Mouse (Mus musculus): Measurements from ENCODE around the gene Lrp5. TPM values are rescaled to one million over a fixed set of nuclear protein-coding genes. Genes with fewer than 3 reads are reported as not detected.

Lrp5 gene
- polyA plus RNA-seq, 1 experiment = 3.1 TPM

DNA sequence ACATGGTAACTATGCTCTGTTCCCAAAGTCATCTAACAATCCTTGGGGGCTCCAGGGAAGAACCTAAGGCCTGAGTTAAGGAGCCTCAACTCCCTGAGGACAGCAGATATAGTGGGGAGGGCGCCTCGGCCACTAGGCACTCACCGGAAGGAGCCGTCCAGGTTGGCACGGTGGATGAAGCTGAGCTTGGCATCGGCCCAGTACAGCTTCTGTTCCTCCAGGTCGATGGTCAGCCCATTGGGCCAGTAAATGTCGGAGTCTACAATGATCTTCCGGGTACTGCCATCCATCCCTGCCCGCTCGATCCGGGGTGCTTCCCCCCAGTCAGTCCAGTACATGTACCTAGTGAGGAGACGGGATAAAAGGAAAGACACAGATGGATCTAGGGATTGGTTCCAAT is 34.4 kb downstream of the Lrp5 start:
- no peak overlapping the region for H3K27ac ChIP-seq (ENCODE audit: insufficient read depth, low read length)
- peaks cover 6% of the 10 kb centered on the region for H3K4me1 ChIP-seq (ENCODE audit: control insufficient read depth, insufficient read depth, low read length)
- TF ChIP-seq POLR2A (IDR thresholded peaks at IDR 0.05; ENCODE audit: extremely low read depth, insufficient read depth, low read length) (no peak), CTCF (IDR thresholded peaks at IDR 0.05; ENCODE audit: extremely low read depth, insufficient read depth, low read length) (no peak)
- no peak overlapping the region for H3K4me3 ChIP-seq (ENCODE audit: insufficient read depth, low read length)

DNA sequence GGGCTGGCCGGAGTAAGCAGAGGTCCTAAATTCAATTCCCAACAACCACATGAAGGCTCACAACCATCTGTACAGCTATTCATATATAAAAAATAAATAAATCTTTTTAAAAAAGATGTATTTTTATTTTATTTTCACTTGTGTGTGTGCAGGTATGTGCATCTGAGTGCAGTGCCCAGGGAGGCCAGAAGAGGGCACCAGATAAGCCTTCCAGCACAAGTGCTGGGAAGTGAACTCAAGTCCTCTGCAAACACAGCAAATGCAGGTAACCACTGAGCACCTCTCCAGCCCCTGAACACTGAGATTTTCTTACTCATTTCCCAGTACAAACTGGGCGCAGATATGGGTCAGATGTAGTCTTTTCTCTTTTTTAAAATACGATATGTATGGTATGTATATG is 35.1 kb downstream of the Lrp5 start:
- Histone ChIP-seq H3K27ac (ENCODE audit: insufficient read depth, low read length) (no peak overlapping the region), H3K4me1 (ENCODE audit: control insufficient read depth, insufficient read depth, low read length) (peaks cover 6% of the 10 kb centered on the region), H3K4me3 (ENCODE audit: insufficient read depth, low read length) (no peak overlapping the region)
- TF ChIP-seq CTCF (IDR thresholded peaks at IDR 0.05; ENCODE audit: extremely low read depth, insufficient read depth, low read length) (no peak), POLR2A (IDR thresholded peaks at IDR 0.05; ENCODE audit: extremely low read depth, insufficient read depth, low read length) (no peak)

DNA sequence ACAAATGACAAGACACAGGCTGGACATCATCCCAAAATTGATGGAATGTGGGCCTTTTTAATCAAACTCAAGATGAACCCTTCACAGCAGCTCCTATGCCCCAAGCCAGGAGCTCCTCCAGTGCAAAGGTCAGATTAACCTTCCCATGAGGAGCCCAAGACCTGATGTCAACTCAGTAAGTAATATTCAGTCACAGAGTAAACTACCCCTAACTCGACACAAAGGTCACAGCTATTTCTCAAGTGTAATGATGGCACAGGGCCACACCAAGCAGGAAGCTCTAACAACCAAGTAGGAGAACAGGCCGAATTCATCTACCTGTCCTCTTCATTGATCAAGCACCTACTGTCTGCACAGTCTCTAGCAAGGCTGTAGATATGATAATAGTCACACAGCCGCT is 35.9 kb downstream of the Lrp5 start:
- Histone ChIP-seq H3K27ac (ENCODE audit: insufficient read depth, low read length) (no peak overlapping the region), H3K4me3 (ENCODE audit: insufficient read depth, low read length) (no peak overlapping the region), H3K4me1 (ENCODE audit: control insufficient read depth, insufficient read depth, low read length) (peaks cover 6% of the 10 kb centered on the region)
- TF ChIP-seq POLR2A (IDR thresholded peaks at IDR 0.05; ENCODE audit: extremely low read depth, insufficient read depth, low read length) (no peak), CTCF (IDR thresholded peaks at IDR 0.05; ENCODE audit: extremely low read depth, insufficient read depth, low read length) (no peak)

DNA sequence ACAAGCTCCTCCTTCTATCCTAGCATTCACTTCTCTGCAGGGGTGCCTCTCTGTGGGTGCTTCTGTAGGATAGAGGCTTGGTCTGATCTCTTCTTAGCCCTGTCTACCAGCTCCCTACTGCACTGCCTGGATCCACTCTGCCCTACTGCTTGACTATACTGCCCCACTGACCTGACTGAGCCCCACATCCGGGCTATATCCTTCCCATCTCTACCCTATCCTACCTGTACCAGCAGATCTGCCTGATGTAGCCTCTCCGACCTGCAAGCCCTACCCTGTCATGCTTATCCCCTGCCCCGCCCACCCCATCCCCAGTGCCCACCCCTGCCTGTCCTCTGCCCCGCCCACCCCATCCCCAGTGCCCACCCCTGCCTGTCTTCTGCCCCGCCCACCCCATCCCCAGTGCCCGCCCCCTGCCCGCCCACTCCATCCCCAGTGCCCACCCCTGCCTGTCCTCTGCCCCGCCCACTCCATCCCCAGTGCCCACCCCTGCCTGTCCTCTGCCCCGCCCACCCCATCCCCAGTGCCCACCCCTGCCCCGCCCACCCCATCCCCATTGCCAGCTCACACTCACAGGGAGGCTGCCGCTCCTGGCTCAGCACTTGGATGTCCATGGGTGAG is 37.4 kb downstream of the Lrp5 start:
- Histone ChIP-seq H3K4me1 (ENCODE audit: control insufficient read depth, insufficient read depth, low read length) (peaks cover 6% of the 10 kb centered on the region), H3K4me3 (ENCODE audit: insufficient read depth, low read length) (no peak overlapping the region), H3K27ac (ENCODE audit: insufficient read depth, low read length) (no peak overlapping the region)
- no peak for TF ChIP-seq POLR2A (IDR thresholded peaks at IDR 0.05; ENCODE audit: extremely low read depth, insufficient read depth, low read length)
- no peak for TF ChIP-seq CTCF (IDR thresholded peaks at IDR 0.05; ENCODE audit: extremely low read depth, insufficient read depth, low read length)

DNA sequence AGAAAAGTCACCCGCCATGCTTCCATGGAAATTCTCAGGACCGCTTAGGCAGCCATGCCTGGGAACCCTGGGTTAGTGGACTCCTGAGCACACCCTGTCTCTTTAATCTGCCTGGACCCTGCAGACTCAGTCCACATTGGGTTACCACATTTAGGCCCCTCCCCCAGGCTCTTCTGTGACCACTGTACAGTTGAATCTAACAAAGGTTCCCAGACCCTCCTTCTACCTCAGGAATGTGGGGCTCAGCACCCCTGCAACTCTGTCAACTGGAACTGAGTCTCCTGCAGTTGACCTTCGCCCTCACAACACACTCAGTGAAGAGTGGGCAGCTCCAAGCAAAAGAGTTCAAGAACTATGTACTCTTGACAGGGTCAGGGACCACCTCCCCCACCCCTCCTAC is 38.4 kb downstream of the Lrp5 start:
- TF ChIP-seq CTCF (IDR thresholded peaks at IDR 0.05; ENCODE audit: extremely low read depth, insufficient read depth, low read length) = no peak
- no peak for TF ChIP-seq POLR2A (IDR thresholded peaks at IDR 0.05; ENCODE audit: extremely low read depth, insufficient read depth, low read length)
- Histone ChIP-seq H3K27ac (ENCODE audit: insufficient read depth, low read length) (no peak overlapping the region), H3K4me1 (ENCODE audit: control insufficient read depth, insufficient read depth, low read length) (peaks cover 2% of the 10 kb centered on the region; the same call in 1 of the 2 replicates), H3K4me3 (ENCODE audit: insufficient read depth, low read length) (no peak overlapping the region)

DNA sequence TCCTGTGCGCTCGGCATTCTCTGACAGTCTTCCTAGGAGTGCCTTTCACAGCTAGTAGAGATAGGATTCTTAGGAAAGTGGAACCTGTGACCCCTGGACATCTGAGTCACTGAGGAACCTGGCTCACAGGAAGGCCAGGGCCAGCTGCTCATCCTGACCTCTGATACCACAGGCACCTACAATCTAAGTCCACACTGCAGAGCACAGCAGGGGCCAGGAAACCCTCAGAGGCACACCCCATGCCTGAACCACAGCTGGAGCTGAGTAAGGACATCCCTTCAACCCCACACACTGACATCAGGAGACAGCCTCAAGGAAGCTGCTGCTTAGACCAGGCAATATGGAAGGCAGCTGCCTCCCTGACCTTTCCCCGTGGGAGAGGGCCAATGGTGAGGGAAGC is 40.6 kb downstream of the Lrp5 start:
- TF ChIP-seq CTCF (IDR thresholded peaks at IDR 0.05; ENCODE audit: extremely low read depth, insufficient read depth, low read length) = no peak
- TF ChIP-seq POLR2A (IDR thresholded peaks at IDR 0.05; ENCODE audit: extremely low read depth, insufficient read depth, low read length) = no peak
- H3K4me1 ChIP-seq (ENCODE audit: control insufficient read depth, insufficient read depth, low read length) = no peaks in the 10 kb centered on the region
- no peak overlapping the region for H3K27ac ChIP-seq (ENCODE audit: insufficient read depth, low read length)
- H3K4me3 ChIP-seq (ENCODE audit: insufficient read depth, low read length) = no peak overlapping the region

DNA sequence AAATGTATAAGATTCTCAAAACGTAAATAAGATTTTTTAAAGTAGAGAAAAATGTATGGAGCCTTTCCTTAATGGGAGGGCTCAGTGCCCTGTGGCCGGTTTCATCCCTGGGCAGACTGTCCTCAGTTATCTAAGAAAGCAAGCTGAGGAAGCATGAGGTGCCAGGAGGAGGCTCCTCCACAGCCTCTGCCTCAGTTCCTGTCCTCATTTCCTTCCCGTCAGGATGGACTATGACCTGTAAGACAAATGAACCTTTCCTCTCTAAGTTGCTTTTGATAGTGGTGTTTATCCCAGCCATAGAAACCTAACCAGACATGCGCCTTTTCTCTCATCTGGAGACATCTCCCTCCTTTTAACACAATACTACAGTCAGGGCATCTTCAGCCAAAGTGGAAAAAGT is 41.0 kb downstream of the Lrp5 start:
- Histone ChIP-seq H3K4me1 (ENCODE audit: control insufficient read depth, insufficient read depth, low read length) (no peaks in the 10 kb centered on the region), H3K4me3 (ENCODE audit: insufficient read depth, low read length) (no peak overlapping the region), H3K27ac (ENCODE audit: insufficient read depth, low read length) (no peak overlapping the region)
- TF ChIP-seq CTCF (IDR thresholded peaks at IDR 0.05; ENCODE audit: extremely low read depth, insufficient read depth, low read length) = no peak

DNA sequence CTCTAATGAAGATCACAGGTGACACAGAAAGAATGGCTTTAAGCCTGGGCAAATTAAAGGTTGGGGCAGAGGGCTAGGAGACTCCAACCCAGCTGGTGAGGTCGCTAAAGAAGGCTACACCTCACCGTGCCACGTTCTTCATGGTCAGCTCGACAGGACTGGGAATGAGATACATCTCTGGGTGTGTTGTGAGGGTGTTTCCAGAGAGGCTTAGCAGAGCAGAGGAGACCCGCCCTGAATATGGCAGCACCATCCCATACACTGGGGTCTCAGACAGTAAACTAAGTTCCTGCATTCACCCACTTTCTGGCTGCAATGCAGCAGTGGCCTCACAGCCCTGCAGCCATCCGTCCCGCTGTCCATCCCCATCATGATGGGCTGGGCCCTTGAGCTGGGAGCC is 46.8 kb downstream of the Lrp5 start:
- no peaks in the 10 kb centered on the region for H3K4me1 ChIP-seq (ENCODE audit: control insufficient read depth, insufficient read depth, low read length)
- H3K27ac ChIP-seq (ENCODE audit: insufficient read depth, low read length) = no peak overlapping the region
- TF ChIP-seq CTCF (IDR thresholded peaks at IDR 0.05; ENCODE audit: extremely low read depth, insufficient read depth, low read length) (no peak), POLR2A (IDR thresholded peaks at IDR 0.05; ENCODE audit: extremely low read depth, insufficient read depth, low read length) (no peak)
- no peak overlapping the region for H3K4me3 ChIP-seq (ENCODE audit: insufficient read depth, low read length)

DNA sequence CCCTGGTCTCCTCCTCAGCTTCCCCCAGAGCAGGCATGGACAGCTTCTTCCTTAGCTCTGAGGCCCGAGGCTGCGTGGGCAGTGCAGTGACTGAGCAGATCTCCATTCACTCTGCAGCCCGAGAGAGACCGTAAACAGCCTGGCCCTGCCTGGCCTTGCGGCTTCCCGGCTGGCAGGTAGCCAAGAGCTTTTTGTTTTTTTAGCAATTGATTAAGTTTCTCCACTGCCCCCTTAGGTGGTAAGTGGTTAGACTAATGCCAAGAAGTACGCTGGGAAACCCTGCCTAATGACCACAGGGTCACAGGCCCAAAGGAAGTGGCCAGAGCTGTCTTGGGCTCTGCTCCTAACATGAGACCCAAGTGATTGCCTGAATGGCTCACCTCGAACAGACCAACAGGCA is 47.7 kb downstream of the Lrp5 start:
- no peak overlapping the region for H3K4me3 ChIP-seq (ENCODE audit: insufficient read depth, low read length)
- no peak overlapping the region for H3K27ac ChIP-seq (ENCODE audit: insufficient read depth, low read length)
- TF ChIP-seq POLR2A (IDR thresholded peaks at IDR 0.05; ENCODE audit: extremely low read depth, insufficient read depth, low read length) (no peak), CTCF (IDR thresholded peaks at IDR 0.05; ENCODE audit: extremely low read depth, insufficient read depth, low read length) (no peak)
- H3K4me1 ChIP-seq (ENCODE audit: control insufficient read depth, insufficient read depth, low read length) = no peaks in the 10 kb centered on the region

DNA sequence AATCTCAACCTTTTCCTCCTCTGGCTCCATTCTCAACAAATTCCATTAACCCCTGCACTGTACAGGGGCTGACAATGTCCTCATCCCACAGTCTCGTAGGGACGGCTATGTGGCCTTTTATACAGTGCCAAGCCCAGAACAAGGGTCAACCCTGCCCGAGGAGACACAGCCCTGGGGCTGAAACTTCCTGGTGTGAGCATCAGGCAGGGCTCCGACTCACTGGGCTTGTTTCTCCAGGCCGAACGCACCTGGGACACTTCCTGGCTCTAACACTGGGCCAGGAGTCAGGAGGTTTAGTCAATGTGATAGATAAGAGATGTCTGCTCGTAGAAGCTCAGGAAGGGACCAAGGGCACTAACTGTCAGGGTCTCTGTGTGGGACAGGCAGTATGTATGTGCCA is 54.3 kb downstream of the Lrp5 start:
- Histone ChIP-seq H3K27ac (ENCODE audit: insufficient read depth, low read length) (no peak overlapping the region), H3K4me3 (ENCODE audit: insufficient read depth, low read length) (no peak overlapping the region), H3K4me1 (ENCODE audit: control insufficient read depth, insufficient read depth, low read length) (no peaks in the 10 kb centered on the region)
- TF ChIP-seq CTCF (IDR thresholded peaks at IDR 0.05; ENCODE audit: extremely low read depth, insufficient read depth, low read length) (no peak), POLR2A (IDR thresholded peaks at IDR 0.05; ENCODE audit: extremely low read depth, insufficient read depth, low read length) (no peak)
